Mouse (Mus musculus): ENCODE results near the gene Kif3a.

- TF ChIP-seq CTCF (conservative IDR thresholded peaks at IDR 0.05; ENCODE audit: low read length) (peak; percentile 69), POU5F1 (IDR thresholded peaks at IDR 0.05; ENCODE audit: borderline replicate concordance, low read length) (no peak)
Observed at GRCm38 (mm10) chr11:53642744-53643279, 75.6 kb downstream of the Kif3a start.

All from E14TG2a.4 (cell line).